In the genomic region with DNA sequence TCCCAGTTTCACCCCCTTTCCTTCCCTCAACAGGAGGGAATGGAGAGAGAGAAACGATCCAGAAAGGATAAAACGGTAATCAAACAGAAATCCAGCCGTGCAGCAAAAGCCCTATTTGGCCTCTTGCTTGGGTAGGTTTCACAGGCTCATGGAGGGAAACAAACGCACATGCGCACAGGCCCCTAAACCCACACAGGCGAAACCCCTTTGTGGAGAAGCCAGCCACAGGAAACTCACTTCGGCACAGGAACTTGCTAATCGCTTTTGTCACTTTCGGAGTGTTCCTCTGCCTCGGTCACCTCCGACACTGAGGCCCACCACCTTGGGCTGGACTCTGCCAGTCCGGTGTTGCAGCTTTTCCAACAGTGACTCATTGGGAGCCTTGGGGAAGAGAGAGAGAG, we compare ENCODE assay signal across 9 mouse cellular contexts. TPM values are rescaled to one million over a fixed set of nuclear protein-coding genes. Genes with fewer than 3 reads are reported as not detected.
DNase-seq lines count a peak whose midpoint lies in the region; ATAC-seq and TF ChIP-seq lines count a peak whose summit lies in the region.
"Had no signal": no experiment of that assay in that cellular context is flagged by ENCODE, and none has a peak within 500 bp of the region (broad histone marks: within the 10 kb centered on the region; RNA-seq: fewer than 3 reads in every experiment).

No protein-coding gene starts in this region.

- no peak overlapping the region for H3K27ac ChIP-seq in hindbrain, embryonic 13.5 days
- no peak overlapping the region for H3K27ac ChIP-seq in stomach, postnatal 0 days (replicated peaks)
- H3K27ac ChIP-seq: neural tube, embryonic 12.5 days had no signal

- no peaks in the 10 kb centered on the region for H3K9me3 ChIP-seq in hindbrain, embryonic 13.5 days
- no peaks in the 10 kb centered on the region for H3K9me3 ChIP-seq in stomach, postnatal 0 days (ENCODE audit: control insufficient read depth, low read length)
- H3K9me3 ChIP-seq: neural tube, embryonic 12.5 days had no signal

- intact Hi-C loops in left cerebral cortex, postnatal 36 days (cut with DNase I): no loop called here
- intact Hi-C loops in gastrocnemius, postnatal 36 days (cut with DNase I): no loop called here

- no peak overlapping the region for H3K4me2 ChIP-seq in hindbrain, embryonic 13.5 days
- H3K4me2 ChIP-seq in stomach, postnatal 0 days (replicated peaks; ENCODE audit: low read depth): no peak overlapping the region
- H3K4me2 ChIP-seq: neural tube, embryonic 12.5 days had no signal

- WGBS in lung, adult 2 months: 68% methylated on average over 12 of the region's 12 CpGs
- 87% methylated on average over 12 of the region's 12 CpGs for WGBS in hindbrain, embryonic 13.5 days
- WGBS in stomach, postnatal 0 days: 65% methylated on average over 12 of the region's 12 CpGs

- no peak for ATAC-seq in hindbrain, embryonic 13.5 days (ENCODE audit: low FRiP score)
- ATAC-seq in stomach, postnatal 0 days (ENCODE audit: low FRiP score, low TSS enrichment): no peak

- no peak for TF ChIP-seq EP300 in stomach, postnatal 0 days (optimal IDR thresholded peaks at IDR 0.05)

- peak; percentile 4 to 11 for DNase-seq in left cerebral cortex, postnatal 36 days (ENCODE audit: low spot score in 2 of 2)
- no peak for DNase-seq in left cerebral cortex, adult 11 months (ENCODE audit: low spot score)
- peak; percentile 9 to 21 for DNase-seq in gastrocnemius, postnatal 36 days
- DNase-seq in lung, adult 2 months: no peak
- DNase-seq in spleen, postnatal 4 days (ENCODE audit: low spot score in 2 of 2): peak; percentile 78 to 88
- no peak for DNase-seq in stomach, postnatal 0 days (ENCODE audit: low spot score)
- DNase-seq in cerebellum, adult 9-10 months: no peak

- no peak for TF ChIP-seq CTCF in lung, adult 2 months (IDR thresholded peaks at IDR 0.05; ENCODE audit: insufficient read depth, low read length)
- TF ChIP-seq CTCF in stomach, postnatal 0 days (IDR thresholded peaks at IDR 0.05; ENCODE audit: low read depth): no peak

- H3K4me1 ChIP-seq in lung, adult 2 months (ENCODE audit: control insufficient read depth, insufficient read depth, low read length): peaks cover 3% of the 10 kb centered on the region
- no peaks in the 10 kb centered on the region for H3K4me1 ChIP-seq in hindbrain, embryonic 13.5 days (replicated peaks)
- H3K4me1 ChIP-seq in stomach, postnatal 0 days (replicated peaks; ENCODE audit: control insufficient read depth, insufficient read depth): no peaks in the 10 kb centered on the region
- H3K4me1 ChIP-seq: neural tube, embryonic 12.5 days had no signal

- H3K4me3 ChIP-seq in lung, adult 2 months (replicated peaks; ENCODE audit: extremely low read depth, low read depth, low read length): peak overlapping the region; percentile 65
- no peak overlapping the region for H3K4me3 ChIP-seq in hindbrain, embryonic 13.5 days
- no peak overlapping the region for H3K4me3 ChIP-seq in stomach, postnatal 0 days (ENCODE audit: low read depth, low read length)
- H3K4me3 ChIP-seq: neural tube, embryonic 12.5 days had no signal

- peak; percentile 38; the same call in 1 of the 2 replicates for TF ChIP-seq POLR2A in lung, adult 2 months (IDR thresholded peaks at IDR 0.05; ENCODE audit: borderline replicate concordance, extremely low read depth, low read depth, low read length)

- no peak overlapping the region for H3K9ac ChIP-seq in hindbrain, embryonic 13.5 days
- no peak overlapping the region for H3K9ac ChIP-seq in stomach, postnatal 0 days (ENCODE audit: low read length)
- H3K9ac ChIP-seq: neural tube, embryonic 12.5 days had no signal

- H3K36me3 ChIP-seq in hindbrain, embryonic 13.5 days: no peaks in the 10 kb centered on the region
- no peaks in the 10 kb centered on the region for H3K36me3 ChIP-seq in stomach, postnatal 0 days (ENCODE audit: control insufficient read depth, insufficient read depth, low read length)
- H3K36me3 ChIP-seq: neural tube, embryonic 12.5 days had no signal

- H3K27me3 ChIP-seq in hindbrain, embryonic 13.5 days: no peaks in the 10 kb centered on the region
- H3K27me3 ChIP-seq in stomach, postnatal 0 days (ENCODE audit: control insufficient read depth, insufficient read depth, low read length): no peaks in the 10 kb centered on the region
- H3K27me3 ChIP-seq: neural tube, embryonic 12.5 days had no signal

RNA-seq across cellular contexts. Expression of gene Rhoh, which starts 2.3 kb away (rescaled TPM):
- under 1 TPM; 0.64 to 0.75 TPM for total RNA-seq in left cerebral cortex, postnatal 36 days (2021)
- under 1 TPM; 0.07 to 0.92 TPM for total RNA-seq in gastrocnemius, postnatal 36 days (2021)
- 2.7 and 3.5 TPM in 2 replicates for polyA plus RNA-seq in lung, adult 2 months (2012; rRNA removed)
- polyA plus RNA-seq in hindbrain, embryonic 13.5 days (2015; fragmentation: Nextera tagmentation; extraction: Ambion mirVana): 0.30 and 0.60 TPM in 2 replicates
- 0.47 and 0.51 TPM in 2 replicates for polyA plus RNA-seq in stomach, postnatal 0 days (2015; fragmentation: Nextera tagmentation; extraction: Ambion mirVana)

Comparison
In these comparisons a context has a peak if more than half of its experiments do, and no peak if none do; other contexts are left out.
1. DNase-seq: peak in left cerebral cortex, postnatal 36 days (2 of 2), gastrocnemius, postnatal 36 days (2 of 2) and spleen, postnatal 4 days (2 of 2); none in left cerebral cortex, adult 11 months (single experiment), lung, adult 2 months (single experiment), stomach, postnatal 0 days (single experiment) and cerebellum, adult 9-10 months (single experiment).